Mouse (Mus musculus) urinary bladder, postnatal 10 days (tissue): Measurements from ENCODE around the gene Trp73.

Experiments
- DNase-seq: peaks from one replicate; pipeline ENCODE4 v3.0.0; 2022; ENCODE audit warnings: low spot score

Gene Trp73

GRCm38 (mm10) chr4:154140182-154140212 lies at the start of gene Trp73:
Trp73 (minus strand) TSS chr4:154140208.
- no peak for DNase-seq

DNA sequence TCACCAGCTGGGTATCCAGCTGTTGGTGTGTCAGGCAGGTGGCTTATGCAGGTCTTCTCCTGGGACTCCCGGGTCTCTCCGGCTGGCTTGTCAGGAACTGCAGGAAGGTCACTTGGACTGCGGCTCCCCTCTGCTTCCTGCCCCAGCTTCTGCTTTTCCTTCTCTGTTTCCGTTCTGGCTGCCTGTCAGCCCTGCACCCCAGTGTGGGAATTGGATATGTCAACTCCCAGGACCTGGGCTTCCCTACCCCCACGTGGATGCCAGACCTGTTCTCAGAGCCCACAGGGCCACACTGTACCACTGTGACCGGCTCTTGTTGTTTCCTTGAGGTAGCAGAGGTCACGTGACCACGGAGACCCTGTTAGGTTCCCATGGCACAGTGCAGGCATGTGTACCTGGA lies 48.9 kb upstream of the Trp73 start:
- DNase-seq = no peak

DNA sequence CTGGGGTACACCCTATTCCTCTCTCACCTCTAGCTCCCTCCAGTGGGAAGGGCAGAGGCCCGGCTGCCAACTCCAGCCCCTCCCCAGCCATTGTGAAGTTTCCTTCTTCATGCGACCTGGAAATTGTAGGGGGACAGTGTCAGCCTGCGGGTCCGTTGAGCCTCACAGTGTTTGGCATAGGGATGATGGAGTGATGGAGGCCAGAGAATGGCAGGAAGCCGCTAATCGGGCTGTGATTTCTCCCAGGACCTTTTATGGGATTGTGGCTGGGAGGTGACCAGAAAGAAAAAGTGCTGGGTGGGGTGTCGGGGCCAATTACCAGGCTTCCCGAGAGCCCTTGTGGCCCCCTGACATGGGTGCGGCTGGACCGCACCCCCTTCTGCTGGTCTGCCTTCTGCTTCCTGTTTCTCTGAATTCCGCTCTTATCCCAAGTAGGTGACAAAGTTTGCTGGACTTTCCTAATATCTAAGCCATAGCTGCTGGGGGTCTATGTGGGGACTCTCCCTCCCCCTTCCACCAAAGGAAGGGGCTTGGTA lies 46.1 kb upstream of the Trp73 start:
- DNase-seq = no peak

GRCm38 (mm10) chr4:154185001-154185400 lies 45.0 kb upstream of the Trp73 start:
- no peak for DNase-seq

- no peak for DNase-seq
Measured at GRCm38 (mm10) chr4:154183566-154183965, 43.6 kb upstream of the Trp73 start.

DNA sequence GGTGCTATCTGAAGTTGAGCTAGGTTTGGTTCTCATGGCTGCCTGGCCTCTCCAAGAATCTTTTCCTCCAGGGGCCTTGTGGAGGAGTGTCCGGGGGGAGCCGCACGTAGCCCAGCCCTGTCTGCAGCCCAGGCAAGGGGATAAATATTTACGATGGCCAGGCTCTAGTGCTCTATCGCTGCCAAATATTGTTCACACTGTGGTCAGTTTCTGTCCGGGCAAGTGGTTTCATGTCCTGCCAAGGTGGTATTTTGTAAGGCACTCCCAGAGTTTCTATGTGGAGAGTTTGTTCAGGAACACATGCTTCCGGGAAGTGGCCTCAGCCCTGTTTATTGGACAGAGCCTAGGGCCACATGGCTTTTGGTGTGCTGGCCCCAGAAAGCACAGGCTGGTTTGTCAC lies 41.0 kb upstream of the Trp73 start:
- DNase-seq = no peak

- no peak for DNase-seq
Measured at GRCm38 (mm10) chr4:154177257-154177656, 37.2 kb upstream of the Trp73 start.

DNA sequence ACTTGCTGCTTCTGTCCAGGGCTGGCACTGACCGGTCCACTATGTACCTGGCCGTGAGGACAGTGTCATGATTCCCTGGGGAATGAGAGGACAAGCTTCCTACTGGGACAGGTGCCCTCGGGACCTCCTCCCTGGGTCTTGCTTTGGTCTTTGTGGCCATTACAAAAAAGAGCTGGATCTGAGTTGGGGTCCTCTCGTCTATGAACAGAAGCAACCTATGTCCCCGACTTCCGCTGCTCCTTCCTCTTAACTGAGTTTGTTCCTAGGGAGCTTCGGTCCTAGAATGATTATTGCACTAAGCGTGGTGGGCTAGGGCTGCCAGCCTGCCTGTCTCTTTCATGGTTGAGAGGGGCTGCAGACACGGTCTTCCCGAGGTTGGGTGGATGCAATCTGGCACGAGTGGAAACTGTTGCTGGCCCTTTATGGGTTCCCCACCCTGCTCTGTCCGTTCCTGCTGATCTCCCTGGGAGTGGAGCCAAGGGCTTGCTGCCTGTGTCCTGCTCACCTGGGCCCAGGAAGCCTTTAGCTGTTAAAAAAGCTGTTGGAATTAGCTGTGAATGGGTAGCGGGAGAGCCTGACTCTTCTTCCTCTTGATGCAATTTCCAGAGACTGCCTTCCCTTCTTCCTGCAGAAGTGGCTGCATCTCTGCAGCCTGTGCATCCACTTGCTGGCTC lies 32.1 kb upstream of the Trp73 start:
- no peak for DNase-seq

- no peak for DNase-seq
Measured at GRCm38 (mm10) chr4:154171151-154171930, 31.3 kb upstream of the Trp73 start.

DNA sequence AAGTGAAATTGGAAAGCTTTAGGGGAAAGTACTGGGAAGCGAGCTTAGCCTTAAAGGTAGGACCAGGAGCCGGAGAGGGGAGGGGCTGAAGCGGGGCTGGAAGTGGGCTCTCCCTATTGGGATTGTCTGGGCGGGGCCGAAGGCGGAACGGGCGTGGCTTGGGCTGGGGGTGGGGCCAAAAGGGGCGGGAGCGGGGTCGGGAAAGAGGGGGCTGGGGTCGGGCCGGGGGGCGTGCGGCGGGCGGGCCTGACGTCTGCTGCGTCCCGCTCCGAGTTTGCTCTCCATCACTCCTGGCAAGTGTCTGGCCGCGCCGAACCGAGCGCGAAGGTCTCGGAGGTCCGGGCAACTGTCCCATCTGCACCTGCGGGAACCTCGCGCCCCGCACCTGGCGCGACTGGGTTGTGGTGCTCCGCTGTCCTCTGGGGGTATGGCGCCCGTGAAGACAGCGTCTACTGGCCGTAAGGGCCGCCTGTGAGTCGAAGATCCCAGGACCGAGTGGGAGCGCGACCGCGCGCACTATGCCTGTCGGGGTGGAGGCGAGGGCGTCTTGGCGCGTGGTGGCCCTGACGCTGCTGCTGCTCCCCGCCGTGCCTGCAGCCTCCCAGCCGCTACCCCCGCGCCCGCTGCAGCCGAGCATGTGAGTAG lies 30.6 kb upstream of the Trp73 start, which contains the start of gene Megf6:
Gene Megf6 (plus strand): TSS at position 225 of the 645 bp plus-strand sequence.
- no peak for DNase-seq

DNA sequence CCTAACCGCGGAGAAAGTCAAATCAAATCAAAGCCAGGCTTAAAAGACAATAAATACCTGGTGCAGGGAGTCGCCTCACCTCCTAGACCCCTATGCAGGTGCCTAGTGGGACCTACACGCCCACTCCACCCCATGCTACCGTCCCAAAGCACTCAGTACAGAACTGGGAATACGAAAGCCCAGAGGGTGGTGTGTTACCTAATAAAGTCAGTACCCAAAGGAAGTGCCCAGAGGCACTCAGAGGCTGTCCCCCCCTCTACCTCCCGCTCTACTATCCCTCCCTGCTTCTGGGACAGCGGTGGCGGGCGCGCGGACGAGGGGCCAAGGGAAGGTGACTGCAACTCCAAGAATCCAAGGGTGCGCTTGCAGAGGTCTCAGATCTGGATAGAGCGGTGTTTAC lies 30.0 kb upstream of the Trp73 start:
- DNase-seq = no peak

DNA sequence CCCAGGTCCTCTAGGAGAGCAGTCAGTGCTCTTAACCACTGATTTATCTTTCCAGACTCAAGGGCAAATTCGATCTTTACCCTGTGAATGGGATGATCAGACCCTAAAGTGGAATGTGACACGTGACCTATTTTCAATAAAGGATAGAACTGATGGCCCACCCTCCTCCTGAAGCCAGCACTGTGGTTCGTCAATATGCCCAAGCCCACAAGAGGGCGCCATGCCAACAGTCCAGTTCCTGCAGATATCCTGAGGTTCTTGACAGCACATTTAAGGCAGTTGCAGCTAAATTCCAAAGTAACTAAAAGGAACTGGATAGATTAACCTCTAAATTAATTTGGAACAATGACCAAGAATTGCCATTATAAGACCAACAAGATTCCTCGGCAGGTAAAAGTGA lies 27.0 kb upstream of the Trp73 start:
- DNase-seq = no peak

DNA sequence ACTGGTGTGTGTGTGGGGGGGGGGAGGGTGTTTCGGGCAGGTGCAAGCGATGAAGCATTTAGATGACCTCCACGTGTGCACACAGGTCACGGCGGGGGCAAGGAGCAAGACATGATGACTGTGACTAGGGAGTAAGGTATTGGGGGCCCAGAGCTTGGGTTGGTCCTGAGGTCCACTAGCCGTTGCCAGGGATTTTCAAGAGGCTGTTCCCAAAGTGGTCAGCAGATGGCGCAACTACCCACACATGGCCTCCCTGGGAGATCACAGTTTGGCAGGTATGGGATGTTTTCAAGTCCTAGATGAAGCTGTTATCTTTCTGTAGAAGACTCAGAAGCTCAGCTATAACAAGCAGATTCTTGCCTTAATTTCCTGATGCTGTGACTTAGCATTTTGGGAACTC lies 23.3 kb upstream of the Trp73 start:
- no peak for DNase-seq

DNA sequence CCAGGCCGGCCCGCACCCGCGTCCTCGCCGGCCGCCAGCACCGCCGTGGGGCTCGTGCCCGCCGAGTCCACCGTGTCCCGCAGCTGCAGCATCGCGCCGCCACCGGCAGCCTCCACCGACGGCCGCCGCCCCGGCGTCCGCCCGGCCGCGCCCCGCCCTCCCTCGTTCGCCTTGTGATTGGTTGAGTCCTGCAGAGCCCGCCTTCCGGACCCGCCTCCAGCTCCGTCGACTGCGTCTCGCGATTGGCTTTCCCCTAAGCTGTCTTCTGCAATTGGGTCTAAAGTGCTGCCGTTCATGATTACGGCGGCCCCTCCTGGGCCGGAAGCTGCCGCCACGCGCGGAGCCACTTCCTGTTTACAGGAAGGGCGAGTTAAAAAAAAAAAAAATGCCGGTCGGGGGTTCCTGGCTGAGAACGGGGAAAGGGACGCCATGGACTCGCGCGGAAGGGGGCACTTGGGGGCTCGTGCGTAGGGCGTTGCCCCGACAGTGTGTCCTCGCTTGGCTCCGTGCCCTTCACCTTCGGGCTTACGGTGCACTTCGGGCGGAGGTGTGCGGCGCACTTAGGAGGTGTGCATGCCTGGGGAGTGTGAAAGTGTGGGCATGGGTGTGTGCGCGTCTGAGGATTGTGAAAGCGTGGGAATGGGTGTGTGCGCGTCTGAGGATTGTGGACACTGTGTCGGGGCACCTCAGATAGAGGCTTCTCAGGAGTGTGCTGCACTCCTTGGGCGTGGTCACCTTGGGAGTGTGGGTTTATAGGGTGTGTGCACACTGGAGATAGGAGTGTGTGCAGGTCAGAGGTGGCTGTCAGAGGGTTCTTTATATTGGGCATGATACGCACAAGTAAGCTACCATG lies 20.8 kb upstream of the Trp73 start, which contains the start of gene Tprgl:
Gene Tprgl (minus strand): TSS at position 129 of the 853 bp plus-strand sequence.
- DNase-seq = peak; percentile 94

- DNase-seq = no peak
Measured at GRCm38 (mm10) chr4:154159961-154160537, 20.0 kb upstream of the Trp73 start.

GRCm38 (mm10) chr4:154159002-154159401 lies 19.0 kb upstream of the Trp73 start:
- DNase-seq = peak; percentile 57

DNA sequence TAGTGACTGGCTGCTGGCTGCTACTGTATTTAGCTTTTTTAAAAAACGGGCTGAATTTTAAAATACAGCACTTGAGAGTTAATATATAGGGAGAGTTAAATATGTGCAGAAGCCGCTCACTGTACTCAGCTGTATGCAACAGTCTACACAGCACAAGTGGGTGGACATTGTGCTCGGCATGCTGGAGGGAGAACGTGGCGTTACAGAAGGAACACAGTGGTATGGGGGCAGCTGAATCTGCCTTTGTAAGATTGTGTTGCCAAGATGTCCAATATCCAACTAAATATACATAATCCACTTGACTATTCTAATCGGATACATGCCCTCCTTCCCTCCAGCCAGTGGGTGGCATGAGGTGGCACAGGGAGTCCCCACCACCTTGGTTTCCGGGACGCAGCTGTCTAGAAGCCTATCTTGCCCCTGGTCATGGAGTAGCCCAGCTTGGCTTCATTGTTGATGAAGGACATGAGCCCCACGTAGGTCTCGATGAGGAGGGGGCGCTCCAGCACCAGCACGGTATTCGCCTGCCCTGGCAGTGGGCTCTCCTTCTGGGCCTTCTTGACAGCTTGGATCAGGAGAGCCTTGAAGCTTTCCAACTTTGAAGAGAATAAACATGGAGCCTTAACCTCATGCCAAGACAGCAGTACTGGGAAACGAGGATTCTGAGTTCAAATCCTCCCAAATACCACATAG lies 18.1 kb upstream of the Trp73 start:
- no peak for DNase-seq

DNA sequence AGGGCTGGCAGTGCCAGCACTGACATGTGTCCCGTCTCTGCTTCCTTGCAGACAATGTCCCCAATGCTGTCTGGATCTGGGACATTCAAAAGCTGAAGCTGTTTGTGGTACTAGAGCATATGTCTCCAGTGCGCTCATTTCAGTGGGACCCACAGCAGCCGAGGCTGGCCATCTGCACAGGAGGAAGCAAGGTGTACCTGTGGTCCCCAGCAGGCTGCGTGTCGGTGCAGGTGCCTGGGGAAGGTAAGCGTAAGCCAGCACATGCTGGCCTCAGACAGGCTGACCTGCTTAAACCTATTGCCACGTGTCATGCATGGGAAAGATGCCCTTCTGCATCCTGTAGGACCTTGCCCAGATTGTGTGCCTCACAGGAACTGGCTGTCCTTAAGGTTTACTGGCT lies 16.0 kb upstream of the Trp73 start:
- DNase-seq = no peak

DNA sequence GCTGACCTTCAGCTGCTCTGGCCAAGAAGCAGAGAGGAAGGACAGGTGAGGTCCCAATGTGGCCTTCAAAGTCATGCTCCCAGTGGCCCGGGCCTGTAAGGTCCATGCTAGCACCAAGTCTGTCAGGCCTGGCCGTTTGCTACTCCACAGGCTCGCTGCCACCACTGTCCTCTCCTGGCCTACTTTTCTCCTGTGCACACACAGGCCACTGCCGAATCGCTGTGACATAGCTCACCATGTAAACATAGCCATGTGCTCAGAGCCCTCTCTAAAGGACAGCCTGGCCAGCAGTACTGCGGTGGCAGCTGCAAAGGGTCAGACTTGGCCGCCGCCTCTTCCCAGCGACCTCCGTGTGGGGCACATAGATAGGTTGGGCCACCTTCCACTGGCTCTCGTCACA lies 14.1 kb upstream of the Trp73 start:
- no peak for DNase-seq

GRCm38 (mm10) chr4:154146342-154146741 lies 6.3 kb upstream of the Trp73 start:
- no peak for DNase-seq

GRCm38 (mm10) chr4:154144712-154145111 lies 4.7 kb upstream of the Trp73 start:
- no peak for DNase-seq
